Mouse (Mus musculus) limb, embryonic 12.5 days (tissue): ENCODE data around the gene Rassf5. TPM values are rescaled to one million over a fixed set of nuclear protein-coding genes. Genes with fewer than 3 reads are reported as not detected.
"Not testable (repeated sequence)": the region's sequence is repeated elsewhere in the genome, so short reads cannot be mapped to it uniquely, and the experiment has no call there.

ENCODE experiments used
- ATAC-seq: fragments of 200-750 bp; cut with Nextera tagmentation; 2 replicates; pipeline ENCODE4 v1.8.0; 2017; ENCODE audit warnings: low read depth, moderate TSS enrichment; ENCODE audit not compliant: insufficient number of reproducible peaks, insufficient read depth, low FRiP score, low TSS enrichment
- H3K27ac ChIP-seq: fragments of 300-500 bp; sonication (generic); 2 replicates; pipeline ENCODE4 v1.5.1; 2016; ENCODE audit warnings: mild to moderate bottlenecking, moderate library complexity
- H3K27me3 ChIP-seq: fragments of 300-500 bp; sonication (generic); 2 replicates; pipeline ENCODE4 v1.6.1; 2016; ENCODE audit warnings: mild to moderate bottlenecking, moderate library complexity
- H3K36me3 ChIP-seq: fragments of 300-500 bp; sonication (generic); 2 replicates; pipeline ENCODE4 v1.6.1; 2016; ENCODE audit warnings: mild to moderate bottlenecking, moderate library complexity
- H3K4me1 ChIP-seq: fragments of 300-500 bp; sonication (generic); replicated peaks from 2 replicates; pipeline ENCODE4 v1.6.1; 2016
- H3K4me2 ChIP-seq: fragments of 300-500 bp; sonication (generic); 2 replicates; pipeline ENCODE4 v1.6.1; 2016; ENCODE audit warnings: mild to moderate bottlenecking, moderate library complexity
- H3K4me3 ChIP-seq: fragments of 300-500 bp; sonication (generic); replicated peaks from 2 replicates; pipeline ENCODE4 v1.5.1; 2016; ENCODE audit warnings: mild to moderate bottlenecking
- H3K9ac ChIP-seq: fragments of 300-500 bp; sonication (generic); replicated peaks from 2 replicates; pipeline ENCODE4 v1.6.1; 2016; ENCODE audit warnings: mild to moderate bottlenecking, moderate library complexity
- H3K9me3 ChIP-seq: fragments of 300-500 bp; sonication (generic); 2 replicates; pipeline ENCODE4 v1.6.1; 2016; ENCODE audit warnings: mild to moderate bottlenecking, moderate library complexity
- WGBS: fragments of 180-500 bp; shearing (Covaris S2); methylation state at CpG from one replicate; pipeline ENCODE4 v1.1.7; 2016; 5-methylcytosine and 5-hydroxymethylcytosine counted together
- polyA plus RNA-seq: library from polyadenylated mRNA; unstranded; fragments of >200 nt; fragmentation: Nextera tagmentation; extraction: Ambion mirVana; gene quantifications from 2 replicates; pipeline ENCODE4 v1.2.1, GENCODE M21; 2016

Rassf5 gene
- polyA plus RNA-seq, 1 experiment from 2014 or later = 1.3 TPM

- Histone ChIP-seq H3K4me3 (no peak overlapping the region), H3K4me2 (no peak overlapping the region), H3K9ac (no peak overlapping the region), H3K4me1 (no peaks in the 10 kb centered on the region; the same call in 1 of the 2 replicates), H3K27me3 (no peaks in the 10 kb centered on the region), H3K9me3 (no peaks in the 10 kb centered on the region), H3K36me3 (peaks cover 76% of the 10 kb centered on the region), H3K27ac (no peak overlapping the region)
- WGBS = 88% methylated on average over 4 of the region's 4 CpGs
- ATAC-seq = no peak
These were observed 67.8 kb downstream of the Rassf5 start for GRCm38 (mm10) chr1:131177249-131177648.

- H3K36me3 ChIP-seq = peaks cover 89% of the 10 kb centered on the region
These were observed 69.2 kb downstream of the Rassf5 start for GRCm38 (mm10) chr1:131175819-131176218.

GRCm38 (mm10) chr1:131175189-131175588 is 69.9 kb downstream of the Rassf5 start:
- no peaks in the 10 kb centered on the region; the same call in 1 of the 2 replicates for H3K4me1 ChIP-seq
- H3K36me3 ChIP-seq = peaks cover 90% of the 10 kb centered on the region
- no peaks in the 10 kb centered on the region for H3K9me3 ChIP-seq
- no peak for ATAC-seq
- no peak overlapping the region for H3K9ac ChIP-seq
- no peaks in the 10 kb centered on the region for H3K27me3 ChIP-seq
- no peak overlapping the region for H3K4me3 ChIP-seq
- no peak overlapping the region for H3K4me2 ChIP-seq
- 94% methylated on average over 1 of the region's 1 CpGs for WGBS
- no peak overlapping the region for H3K27ac ChIP-seq

More at GRCm38 (mm10) chr1:131175819-131176218, 69.2 kb downstream of the Rassf5 start:
- no peak overlapping the region for H3K4me3 ChIP-seq
- no peaks in the 10 kb centered on the region for H3K9me3 ChIP-seq
- H3K9ac ChIP-seq = no peak overlapping the region
- H3K4me2 ChIP-seq = no peak overlapping the region
- no peaks in the 10 kb centered on the region; the same call in 1 of the 2 replicates for H3K4me1 ChIP-seq
- ATAC-seq = no peak
- 94% methylated on average over 8 of the region's 8 CpGs for WGBS
- H3K27ac ChIP-seq = no peak overlapping the region
- H3K27me3 ChIP-seq = no peaks in the 10 kb centered on the region

- Histone ChIP-seq H3K27ac (no peak overlapping the region), H3K36me3 (peaks cover 90% of the 10 kb centered on the region), H3K9me3 (no peaks in the 10 kb centered on the region), H3K4me3 (no peak overlapping the region), H3K4me2 (no peak overlapping the region), H3K4me1 (no peaks in the 10 kb centered on the region; the same call in 1 of the 2 replicates), H3K27me3 (no peaks in the 10 kb centered on the region), H3K9ac (no peak overlapping the region)
- 88% methylated on average over 12 of the region's 12 CpGs for WGBS
- no peak for ATAC-seq
These were observed 70.7 kb downstream of the Rassf5 start for GRCm38 (mm10) chr1:131174299-131174861.

- Histone ChIP-seq H3K4me3 (no peak overlapping the region), H3K27ac (no peak overlapping the region), H3K4me1 (no peaks in the 10 kb centered on the region; the same call in 1 of the 2 replicates), H3K9me3 (no peaks in the 10 kb centered on the region), H3K9ac (no peak overlapping the region), H3K27me3 (no peaks in the 10 kb centered on the region), H3K4me2 (no peak overlapping the region), H3K36me3 (peaks cover 94% of the 10 kb centered on the region)
- no peak for ATAC-seq
- WGBS = 82% methylated on average over 6 of the region's 6 CpGs
These were observed 71.2 kb downstream of the Rassf5 start for GRCm38 (mm10) chr1:131173809-131174208.

GRCm38 (mm10) chr1:131173001-131173400 is 72.1 kb downstream of the Rassf5 start:
- 92% methylated on average over 7 of the region's 7 CpGs for WGBS
- Histone ChIP-seq H3K36me3 (peaks cover 97% of the 10 kb centered on the region), H3K4me3 (no peak overlapping the region), H3K9me3 (no peaks in the 10 kb centered on the region), H3K4me2 (no peak overlapping the region), H3K27me3 (no peaks in the 10 kb centered on the region), H3K9ac (no peak overlapping the region), H3K27ac (no peak overlapping the region), H3K4me1 (no peaks in the 10 kb centered on the region; the same call in 1 of the 2 replicates)
- no peak for ATAC-seq

GRCm38 (mm10) chr1:131167612-131168011 is 77.4 kb downstream of the Rassf5 start:
- H3K27me3 ChIP-seq = no peaks in the 10 kb centered on the region
- no peak overlapping the region for H3K27ac ChIP-seq
- no peak overlapping the region for H3K9ac ChIP-seq
- no peaks in the 10 kb centered on the region for H3K9me3 ChIP-seq
- WGBS = 96% methylated on average over 10 of the region's 10 CpGs
- ATAC-seq = no peak
- H3K4me3 ChIP-seq = no peak overlapping the region
- H3K4me1 ChIP-seq = no peaks in the 10 kb centered on the region
- peaks cover 98% of the 10 kb centered on the region for H3K36me3 ChIP-seq
- H3K4me2 ChIP-seq = no peak overlapping the region

- Histone ChIP-seq H3K4me2 (no peak overlapping the region), H3K9ac (no peak overlapping the region), H3K4me3 (no peak overlapping the region), H3K36me3 (peaks cover 94% of the 10 kb centered on the region), H3K9me3 (no peaks in the 10 kb centered on the region), H3K4me1 (no peaks in the 10 kb centered on the region), H3K27ac (no peak overlapping the region), H3K27me3 (no peaks in the 10 kb centered on the region)
- no peak for ATAC-seq
- 83% methylated on average over 6 of the region's 6 CpGs for WGBS
These were observed 80.6 kb downstream of the Rassf5 start for GRCm38 (mm10) chr1:131164427-131164826.

- H3K27me3 ChIP-seq = no peaks in the 10 kb centered on the region
- no peak overlapping the region for H3K27ac ChIP-seq
- no peaks in the 10 kb centered on the region for H3K4me1 ChIP-seq
- WGBS = 82% methylated on average over 11 of the region's 11 CpGs
- no peak overlapping the region for H3K4me3 ChIP-seq
- H3K9ac ChIP-seq = no peak overlapping the region
- no peak overlapping the region for H3K4me2 ChIP-seq
- no peak for ATAC-seq
- no peaks in the 10 kb centered on the region for H3K9me3 ChIP-seq
- H3K36me3 ChIP-seq = peaks cover 79% of the 10 kb centered on the region
These were observed 84.0 kb downstream of the Rassf5 start for GRCm38 (mm10) chr1:131161091-131161490.

GRCm38 (mm10) chr1:131159573-131160327 is 85.3 kb downstream of the Rassf5 start:
- not testable (repeated sequence) for H3K4me3 ChIP-seq, H3K4me1 ChIP-seq, H3K9me3 ChIP-seq, H3K27me3 ChIP-seq, H3K4me2 ChIP-seq, H3K9ac ChIP-seq, H3K27ac ChIP-seq
- 80% methylated on average over 3 of the region's 3 CpGs for WGBS
- peaks cover 70% of the 10 kb centered on the region for H3K36me3 ChIP-seq
- ATAC-seq = 0 out of 2 replicates have a peak, but pooled peaks have one; percentile 56

GRCm38 (mm10) chr1:131155456-131155855 is 89.6 kb downstream of the Rassf5 start:
- Histone ChIP-seq H3K4me3 (no peak overlapping the region), H3K4me1 (peaks cover 11% of the 10 kb centered on the region), H3K9ac (no peak overlapping the region), H3K4me2 (no peak overlapping the region), H3K9me3 (no peaks in the 10 kb centered on the region), H3K36me3 (peaks cover 31% of the 10 kb centered on the region), H3K27me3 (no peaks in the 10 kb centered on the region), H3K27ac (no peak overlapping the region)
- ATAC-seq = no peak
- WGBS = 59% methylated on average over 2 of the region's 2 CpGs
